Mouse (Mus musculus) cortical plate, adult 2 months (tissue): ENCODE measurements around the gene Fbxw9.
"Not testable (repeated sequence)": the region's sequence is repeated elsewhere in the genome, so short reads cannot be mapped to it uniquely, and the experiment has no call there.

ENCODE experiments used
- CTCF ChIP-seq: fragments of 200-500 bp; IDR thresholded peaks from 2 replicates; pipeline ENCODE4 v1.5.1; 2011; ENCODE audit warnings: mild to moderate bottlenecking, control low read depth, low read length; ENCODE audit not compliant: insufficient read depth; ENCODE audit errors: extremely low read depth
- POLR2A ChIP-seq: fragments of 200-500 bp; IDR thresholded peaks from 2 replicates; pipeline ENCODE4 v1.6.1; 2011; ENCODE audit warnings: mild to moderate bottlenecking, low read length, control low read depth; ENCODE audit not compliant: insufficient read depth; ENCODE audit errors: extremely low read depth

GRCm38 (mm10) chr8:85082169-85082568, 22.3 kb downstream of the Fbxw9 start:
- not testable (repeated sequence) for TF ChIP-seq POLR2A, CTCF
